Mouse (Mus musculus) brain, embryonic 14.5 days (tissue): ENCODE measurements around the gene Bnc1.

Experiments
- CTCF ChIP-seq: fragments of 200-500 bp; IDR thresholded peaks from 2 replicates; pipeline ENCODE4 v1.5.1; 2012; ENCODE audit warnings: inconsistent platforms, mild to moderate bottlenecking, moderate library complexity, borderline replicate concordance; ENCODE audit not compliant: insufficient read depth, insufficient read length; ENCODE audit errors: extremely low read depth
- POLR2A ChIP-seq: fragments of 200-500 bp; IDR thresholded peaks from 2 replicates; pipeline ENCODE4 v1.6.1; 2012; ENCODE audit warnings: mild to moderate bottlenecking, inconsistent platforms, borderline replicate concordance; ENCODE audit not compliant: poor library complexity, insufficient read depth, insufficient read length, severe bottlenecking; ENCODE audit errors: extremely low read depth

DNA sequence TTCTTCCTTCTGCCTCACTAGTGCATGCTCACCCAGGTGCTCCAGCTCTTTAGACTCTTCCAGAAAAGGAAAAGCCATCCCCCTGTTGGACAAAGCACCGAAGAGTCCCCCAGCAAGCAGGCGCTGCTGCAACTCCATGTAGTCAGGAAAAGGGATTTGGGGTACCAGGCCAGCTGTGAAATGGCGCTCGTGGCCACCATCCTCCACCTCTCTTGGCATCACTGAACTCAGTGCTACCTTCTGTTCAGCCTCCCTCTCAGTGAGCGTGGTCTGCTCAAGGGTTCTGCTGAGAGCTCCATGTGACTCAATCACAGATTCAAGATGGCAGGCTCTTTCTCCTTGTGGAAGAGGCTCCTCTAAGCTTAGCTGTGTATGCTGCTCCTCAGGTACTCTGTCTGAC, 18.8 kb downstream of the Bnc1 start:
- TF ChIP-seq POLR2A (no peak), CTCF (no peak)
